Mouse (Mus musculus) layer of hippocampus, adult 9-10 months (tissue): ENCODE measurements around the gene Fthl17c.
"Not testable (repeated sequence)": the region's sequence is repeated elsewhere in the genome, so short reads cannot be mapped to it uniquely, and the experiment has no call there.

ENCODE experiments used
- DNase-seq: peaks from one replicate; pipeline ENCODE4 v3.0.0; 2022; ENCODE audit warnings: low spot score

Fthl17c gene

DNA sequence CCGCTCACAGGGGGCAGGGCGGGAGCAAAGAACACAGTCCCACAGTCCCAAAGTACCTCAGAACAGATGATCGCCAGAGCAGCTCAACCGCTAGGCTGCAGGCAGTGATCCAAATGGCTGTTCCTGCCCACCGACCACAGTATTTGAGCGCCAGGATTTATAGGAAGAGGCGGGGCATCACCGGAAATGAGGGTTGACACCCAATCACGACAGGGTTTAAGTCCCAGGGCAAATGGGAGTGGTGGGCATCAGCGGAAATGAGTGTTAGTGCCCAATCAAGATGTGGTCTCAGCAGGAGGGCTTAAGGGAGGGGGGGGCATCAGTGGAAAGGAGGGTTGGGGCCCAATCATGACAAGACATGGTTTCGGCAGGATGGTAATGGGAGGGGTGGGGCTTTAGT, at the start of gene Fthl17c:
Fthl17c (minus strand) TSS at position 101 of the 400 bp plus-strand sequence.
- DNase-seq, result not testable (repeated sequence)

DNA sequence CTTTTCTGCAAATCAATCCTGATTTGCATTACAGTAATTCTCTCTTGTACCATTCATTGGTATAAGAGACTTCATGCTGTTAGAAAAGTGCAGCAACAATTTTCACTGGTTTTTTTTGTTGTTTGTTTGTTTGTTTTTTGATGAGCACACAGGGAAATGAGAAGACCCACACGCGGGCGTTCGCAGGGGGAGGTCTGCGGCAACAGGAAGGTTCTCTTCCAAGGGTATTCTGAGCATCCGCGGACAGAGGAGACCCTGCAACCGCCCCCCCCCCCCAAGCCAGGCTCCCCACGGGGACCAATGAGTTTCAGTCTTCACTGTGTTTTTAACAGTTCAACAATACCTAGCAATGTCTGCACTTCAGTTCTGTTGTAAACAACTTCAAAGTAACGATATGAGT, 43.1 kb upstream of the Fthl17c start:
- no peak for DNase-seq

DNA sequence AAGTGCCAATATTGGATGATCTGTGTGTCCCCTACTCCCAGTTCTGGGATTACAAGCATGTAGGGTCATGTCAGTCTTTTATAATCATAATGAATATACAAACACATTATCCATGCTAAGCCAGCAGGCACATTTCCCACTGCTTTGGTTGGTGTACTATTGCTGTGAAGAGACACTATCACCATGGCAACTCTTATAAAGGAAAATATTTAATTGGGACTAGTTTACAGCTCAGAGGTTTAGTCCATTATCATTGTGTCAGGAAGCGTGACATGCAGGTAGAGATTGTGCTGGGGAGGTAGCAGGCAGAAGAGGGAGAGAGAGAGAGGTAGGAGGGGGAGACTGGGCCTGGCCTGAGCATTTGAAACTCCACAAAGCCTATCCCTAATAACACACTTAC, 39.7 kb upstream of the Fthl17c start:
- DNase-seq, result no peak

DNA sequence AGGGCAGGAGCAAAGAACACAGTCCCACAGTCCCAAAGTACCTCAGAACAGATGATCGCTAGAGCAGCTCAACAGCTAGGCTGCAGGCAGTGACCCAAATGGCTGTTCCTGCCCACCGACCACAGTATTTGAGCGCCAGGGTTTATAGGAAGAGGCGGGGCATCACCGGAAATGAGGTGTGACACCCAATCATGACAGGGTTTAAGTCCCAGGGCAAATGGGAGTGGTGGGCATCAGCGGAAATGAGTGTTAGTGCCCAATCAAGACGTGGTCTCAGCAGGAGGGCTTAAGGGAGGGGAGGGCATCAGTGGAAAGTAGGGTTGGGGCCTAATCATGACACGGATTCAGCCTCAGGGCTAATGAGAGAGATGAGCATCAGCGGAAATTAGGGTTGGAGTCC, 10.3 kb upstream of the Fthl17c start, which contains the start of gene Fthl17d:
Fthl17d (minus strand) TSS at position 101 of the 400 bp plus-strand sequence.
- not testable (repeated sequence) for DNase-seq

DNA sequence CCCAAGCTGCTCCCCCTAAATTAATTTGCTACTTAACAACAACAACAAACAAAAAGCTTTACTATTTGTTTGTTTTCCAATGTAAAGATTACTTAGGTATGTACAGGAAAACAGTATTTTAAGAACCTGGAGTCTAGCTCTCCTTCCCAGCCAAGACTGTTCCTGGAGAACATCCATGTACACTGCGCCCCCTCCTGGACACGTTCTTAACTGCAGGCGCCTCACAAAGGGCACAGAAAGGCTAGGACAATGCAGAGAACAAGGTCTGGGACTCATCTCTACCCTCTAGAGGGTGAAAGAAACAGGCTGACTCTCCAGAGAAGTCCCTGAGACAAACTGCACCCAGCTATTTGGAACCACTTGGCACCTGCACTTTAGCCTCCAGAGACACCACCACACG, 11.7 kb downstream of the Fthl17c start:
- not testable (repeated sequence) for DNase-seq

DNA sequence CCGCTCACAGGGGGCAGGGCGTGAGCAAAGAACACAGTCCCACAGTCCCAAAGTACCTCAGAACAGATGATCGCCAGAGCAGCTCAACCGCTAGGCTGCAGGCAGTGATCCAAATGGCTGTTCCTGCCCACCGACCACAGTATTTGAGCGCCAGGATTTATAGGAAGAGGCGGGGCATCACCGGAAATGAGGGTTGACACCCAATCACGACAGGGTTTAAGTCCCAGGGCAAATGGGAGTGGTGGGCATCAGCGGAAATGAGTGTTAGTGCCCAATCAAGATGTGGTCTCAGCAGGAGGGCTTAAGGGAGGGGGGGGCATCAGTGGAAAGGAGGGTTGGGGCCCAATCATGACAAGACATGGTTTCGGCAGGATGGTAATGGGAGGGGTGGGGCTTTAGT, 13.5 kb downstream of the Fthl17c start, which contains the start of gene Fthl17b:
Fthl17b (minus strand) TSS at position 101 of the 400 bp plus-strand sequence.
- not testable (repeated sequence) for DNase-seq

DNA sequence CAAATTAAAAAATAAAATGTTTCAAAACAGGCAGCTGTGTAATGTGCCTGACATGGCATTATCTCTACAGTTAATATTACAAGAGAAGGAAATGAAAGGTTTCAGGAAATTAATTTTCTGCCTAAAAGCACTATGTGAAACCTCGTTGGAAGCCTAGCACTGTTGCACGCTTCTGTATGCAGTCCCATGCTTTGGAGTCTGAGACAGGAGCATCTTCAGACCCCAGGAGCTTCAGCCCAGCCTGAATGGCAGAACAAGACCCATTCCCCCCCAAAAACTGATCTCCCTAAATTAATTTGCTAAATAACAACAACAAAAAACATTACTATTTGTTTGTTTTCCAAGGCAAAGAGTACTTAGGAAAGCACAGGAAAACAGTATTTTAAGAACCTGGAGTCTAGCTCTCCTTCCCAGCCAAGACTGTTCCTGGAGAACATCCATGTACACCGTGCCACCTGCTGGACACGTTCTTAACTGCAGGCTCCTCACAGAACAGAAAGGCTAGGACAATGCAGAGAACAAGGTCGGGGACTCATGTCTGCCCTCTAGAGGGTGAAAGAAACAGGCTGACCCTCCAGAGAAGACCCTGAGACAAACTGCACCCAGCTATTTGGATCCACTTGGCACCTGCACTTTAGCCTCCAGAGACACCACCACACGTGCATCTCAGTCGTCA, 28.1 kb downstream of the Fthl17c start:
- DNase-seq, result peak; percentile 73

DNA sequence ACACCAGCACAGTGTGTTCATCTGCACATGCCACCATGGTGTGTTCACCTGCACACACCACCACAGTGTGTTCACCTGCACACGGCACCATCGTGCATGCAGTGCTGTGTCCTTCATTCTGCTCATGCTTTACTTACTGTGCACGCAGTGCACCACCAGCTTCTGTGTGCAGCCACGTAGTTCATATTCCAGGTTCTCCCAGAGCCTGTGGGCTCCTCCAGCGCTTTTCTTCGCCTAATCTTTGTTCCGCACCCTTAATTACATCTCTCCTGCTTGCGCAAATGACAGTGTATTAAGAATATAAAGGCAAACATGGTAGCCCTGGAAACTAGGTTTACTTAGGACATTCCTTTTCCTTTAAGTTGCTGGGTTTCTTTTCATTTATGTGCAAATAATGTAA, 32.3 kb downstream of the Fthl17c start:
- DNase-seq, result no peak

DNA sequence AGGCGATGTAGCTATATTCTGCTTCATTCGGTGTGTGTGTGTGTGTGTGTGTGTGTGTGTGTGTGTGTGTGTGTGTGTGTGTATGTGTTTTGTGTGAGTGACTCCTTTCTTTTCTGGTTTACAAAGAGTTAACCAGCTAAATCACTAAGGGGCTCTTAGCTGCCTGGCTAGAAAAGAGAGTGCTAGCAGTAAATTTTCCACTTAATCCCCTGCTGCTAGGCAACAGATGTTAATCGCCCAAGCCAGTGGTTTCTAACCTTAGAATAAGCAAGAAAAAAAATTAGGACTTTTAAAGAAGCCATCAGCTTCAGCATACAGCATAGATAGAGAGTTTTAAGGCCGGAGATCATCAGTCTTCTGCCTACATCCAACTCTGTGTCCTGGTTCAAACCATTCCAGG, 49.1 kb downstream of the Fthl17c start:
- no peak for DNase-seq
